Mouse (Mus musculus): ENCODE results near the gene Aak1.

DNA sequence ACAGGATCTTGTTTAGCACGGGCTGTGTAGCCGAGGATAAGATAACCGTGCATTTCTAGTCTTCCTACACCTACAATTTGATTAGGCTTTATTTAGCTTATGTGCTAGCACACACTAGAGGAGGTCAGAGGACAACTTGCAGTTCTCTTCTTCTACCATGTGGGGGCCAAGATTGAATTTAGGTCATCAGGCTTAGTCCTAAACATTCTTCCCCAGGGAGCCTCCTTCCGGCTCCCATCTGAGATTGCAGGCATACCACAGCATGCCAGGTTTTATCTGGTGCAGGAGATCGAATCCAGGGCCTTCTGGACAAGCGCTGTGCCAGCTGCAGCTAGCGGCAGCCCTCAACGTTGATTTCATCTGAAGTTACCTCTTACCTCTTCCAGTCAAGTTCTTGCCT is 32.7 kb upstream of the Aak1 start:
- TF ChIP-seq SRF (IDR thresholded peaks at IDR 0.05; ENCODE audit: control insufficient read depth, insufficient read length, low read depth) (no peak), E2F4 (IDR thresholded peaks at IDR 0.05; ENCODE audit: insufficient read depth) (no peak), POLR2A (IDR thresholded peaks at IDR 0.05; ENCODE audit: insufficient read length, low read depth) (no peak), MAX (IDR thresholded peaks at IDR 0.05; ENCODE audit: low read depth) (no peak), MYOG (IDR thresholded peaks at IDR 0.05; ENCODE audit: control insufficient read depth in 1 of 3, insufficient read depth in 1 of 3, insufficient read length in 2 of 3, low read depth in 2 of 3) (no peak), CEBPB (IDR thresholded peaks at IDR 0.05; ENCODE audit: insufficient read depth, poor library complexity, severe bottlenecking) (no peak), MYOD1 (IDR thresholded peaks at IDR 0.05; ENCODE audit: control insufficient read depth in 1 of 3, insufficient read length in 2 of 3, low read depth in 2 of 3) (no peak), TCF12 (IDR thresholded peaks at IDR 0.05; ENCODE audit: insufficient read depth, poor library complexity, severe bottlenecking) (no peak)
